Mouse (Mus musculus) embryonic facial prominence, embryonic 14.5 days (tissue): ENCODE measurements around the gene Vps51. TPM values are rescaled to one million over a fixed set of nuclear protein-coding genes. Genes with fewer than 3 reads are reported as not detected.
A peak's percentile ranks its signal among the peaks of the same experiment; 100 is the strongest.

ENCODE experiments used
- ATAC-seq: fragments of 200-750 bp; cut with Nextera tagmentation; 2 replicates; pipeline ENCODE4 v1.8.0; 2017; ENCODE audit warnings: low read depth, moderate number of reproducible peaks, moderate TSS enrichment
- DNase-seq: peaks from one replicate; pipeline ENCODE4 v3.0.0-alpha.2; 2015; ENCODE audit warnings: low spot score
- H3K27ac ChIP-seq: fragments of 300-500 bp; sonication (generic); replicated peaks from 2 replicates; pipeline ENCODE4 v1.5.1; 2014; ENCODE audit warnings: low read depth, mild to moderate bottlenecking, low read length, moderate library complexity
- H3K27me3 ChIP-seq: fragments of 300-500 bp; sonication (generic); replicated peaks from 2 replicates; pipeline ENCODE4 v1.6.1; 2014; ENCODE audit warnings: low read length; ENCODE audit not compliant: control insufficient read depth, insufficient read depth
- H3K36me3 ChIP-seq: fragments of 300-500 bp; sonication (generic); 2 replicates; pipeline ENCODE4 v1.6.1; 2014; ENCODE audit warnings: low read length, mixed read lengths; ENCODE audit not compliant: control insufficient read depth, insufficient read depth
- H3K4me1 ChIP-seq: fragments of 300-500 bp; sonication (generic); 2 replicates; pipeline ENCODE4 v1.6.1; 2014; ENCODE audit warnings: antibody characterized with exemption, low read length; ENCODE audit not compliant: control insufficient read depth, insufficient read depth
- H3K4me2 ChIP-seq: fragments of 300-500 bp; sonication (generic); 2 replicates; pipeline ENCODE4 v1.6.1; 2014; ENCODE audit warnings: low read depth, mild to moderate bottlenecking, low read length, moderate library complexity, mixed read lengths
- H3K4me3 ChIP-seq: fragments of 300-500 bp; sonication (generic); 2 replicates; pipeline ENCODE4 v1.5.1; 2014; ENCODE audit warnings: low read depth, mild to moderate bottlenecking, low read length
- H3K9ac ChIP-seq: fragments of 300-500 bp; sonication (generic); 2 replicates; pipeline ENCODE4 v1.6.1; 2014; ENCODE audit warnings: low read depth, mild to moderate bottlenecking, low read length, moderate library complexity, mixed read lengths
- H3K9me3 ChIP-seq: fragments of 300-500 bp; sonication (generic); 2 replicates; pipeline ENCODE4 v1.6.1; 2016; ENCODE audit warnings: low read length; ENCODE audit not compliant: control insufficient read depth
- WGBS: fragments of 180-500 bp; shearing (Covaris S2); extraction: QIAGEN DNeasy Blood & Tissue Kit; methylation state at CpG from one replicate; pipeline ENCODE4 v1.1.7; 2014; 5-methylcytosine and 5-hydroxymethylcytosine counted together
- polyA plus RNA-seq: library from polyadenylated mRNA; unstranded; fragments of >200 nt; fragmentation: Nextera tagmentation; extraction: Ambion mirVana; gene quantifications from 2 replicates; pipeline ENCODE4 v1.2.1, GENCODE M21; 2014

Vps51 gene
- polyA plus RNA-seq, result 52.0 and 66.5 TPM in 2 replicates

DNA sequence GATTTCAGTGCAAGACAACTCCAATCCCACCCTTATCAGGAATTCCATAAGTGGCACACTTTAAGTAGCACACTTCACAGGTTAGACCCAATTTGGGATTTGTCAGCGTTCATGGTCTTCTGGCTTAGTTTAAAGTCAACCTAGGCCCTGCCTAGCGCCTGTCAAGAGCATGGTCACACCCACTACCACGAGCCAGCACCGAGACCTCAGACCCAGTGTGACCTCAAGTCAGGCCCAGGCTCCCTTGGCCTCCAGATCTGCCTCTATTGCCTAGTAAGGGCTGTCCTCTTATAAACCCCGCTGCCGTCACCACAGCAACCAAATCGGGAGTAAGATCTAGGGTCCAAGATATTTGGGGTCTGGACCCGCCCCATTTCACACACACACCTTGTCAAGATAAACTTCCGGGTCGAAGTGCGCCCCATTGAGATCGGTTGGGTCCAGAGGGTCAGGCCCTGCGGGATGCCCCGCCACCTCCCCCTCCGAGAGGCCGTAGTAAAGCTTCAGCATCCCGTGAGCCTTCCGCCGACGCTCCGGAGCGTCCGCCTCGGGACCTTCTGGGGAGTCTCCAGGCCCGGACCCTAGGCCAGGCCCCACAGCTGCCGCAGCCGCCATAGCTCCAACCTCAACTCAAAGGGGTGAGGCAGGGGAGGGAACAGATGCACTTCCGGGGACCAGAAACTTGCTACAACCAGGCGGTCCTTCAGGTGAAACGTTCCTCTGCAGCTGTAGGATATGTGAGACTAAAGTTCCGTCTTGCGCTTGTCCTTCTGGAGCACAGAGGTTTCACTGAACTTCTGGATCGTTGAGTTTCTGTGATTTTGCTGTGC lies at the start of gene Vps51:
Vps51 (minus strand) TSS at position 668 of the 830 bp plus-strand sequence.
- peaks cover 7% of the 10 kb centered on the region; the same call in 1 of the 2 replicates for H3K4me1 ChIP-seq
- H3K4me2 ChIP-seq, result peak within 1 kb of the TSS; percentile 70
- peaks cover 40% of the 10 kb centered on the region for H3K36me3 ChIP-seq
- WGBS, result under 1% methylated on average over 33 of the region's 33 CpGs
- H3K4me3 ChIP-seq, result peak within 1 kb of the TSS; percentile 58
- ATAC-seq (peak; percentile 94), DNase-seq (peak; percentile 96)
- peak within 1 kb of the TSS; percentile 73 for H3K9ac ChIP-seq
- H3K9me3 ChIP-seq, result no peaks in the 10 kb centered on the region
- H3K27me3 ChIP-seq, result no peaks in the 10 kb centered on the region
- peak within 1 kb of the TSS; percentile 84 for H3K27ac ChIP-seq

- no peak overlapping the region for H3K4me2 ChIP-seq
- no peaks in the 10 kb centered on the region for H3K9me3 ChIP-seq
- H3K4me3 ChIP-seq, result no peak overlapping the region
- no peaks in the 10 kb centered on the region for H3K27me3 ChIP-seq
- peaks cover 3% of the 10 kb centered on the region for H3K4me1 ChIP-seq
- H3K9ac ChIP-seq, result no peak overlapping the region
- 29% methylated on average over 4 of the region's 4 CpGs for WGBS
- no peak for ATAC-seq
- H3K36me3 ChIP-seq, result 0 out of 2 replicates have a peak, but pooled peaks cover 5% of the 10 kb centered on the region
- H3K27ac ChIP-seq, result no peak overlapping the region
- peak; percentile 39 for DNase-seq
These were observed 49.3 kb upstream of the Vps51 start for GRCm38 (mm10) chr19:6126289-6126688.

DNA sequence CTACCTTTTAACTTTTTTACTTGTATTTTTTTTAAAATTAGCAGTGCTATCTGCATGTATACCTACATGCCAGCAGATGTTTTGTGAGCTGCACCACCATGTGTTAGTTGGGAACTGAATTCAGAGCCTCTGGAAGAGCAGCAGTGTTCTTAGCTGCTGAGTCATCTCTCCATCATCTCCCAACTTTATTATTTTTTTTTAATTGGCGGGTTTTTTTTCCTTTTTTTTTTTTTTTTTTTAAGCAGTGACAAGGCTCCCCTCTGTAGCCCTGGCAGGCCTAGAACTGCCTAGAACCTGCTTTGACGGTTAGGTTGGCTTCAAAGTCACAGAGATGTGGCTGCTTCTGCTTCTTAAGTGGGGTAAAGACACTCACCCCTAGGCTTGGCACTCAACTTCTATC lies 47.9 kb upstream of the Vps51 start:
- DNase-seq (no peak), ATAC-seq (no peak)
- Histone ChIP-seq H3K9me3 (no peaks in the 10 kb centered on the region), H3K9ac (no peak overlapping the region), H3K4me3 (no peak overlapping the region), H3K27ac (no peak overlapping the region), H3K4me2 (no peak overlapping the region), H3K4me1 (peaks cover 3% of the 10 kb centered on the region), H3K27me3 (no peaks in the 10 kb centered on the region), H3K36me3 (0 out of 2 replicates have a peak, but pooled peaks cover 8% of the 10 kb centered on the region)
- WGBS, result 70% methylated on average over 2 of the region's 2 CpGs

- peaks cover 4% of the 10 kb centered on the region for H3K4me1 ChIP-seq
- no peaks in the 10 kb centered on the region for H3K9me3 ChIP-seq
- H3K9ac ChIP-seq, result 0 out of 2 replicates have a peak overlapping the region, but pooled peaks have one; percentile 1
- H3K4me2 ChIP-seq, result no peak overlapping the region
- no peaks in the 10 kb centered on the region for H3K27me3 ChIP-seq
- no peak overlapping the region for H3K27ac ChIP-seq
- H3K4me3 ChIP-seq, result no peak overlapping the region
- WGBS, result 53% methylated on average over 8 of the region's 8 CpGs
- H3K36me3 ChIP-seq, result 0 out of 2 replicates have a peak, but pooled peaks cover 8% of the 10 kb centered on the region
- DNase-seq (peak; percentile 27), ATAC-seq (no peak)
These were observed 46.3 kb upstream of the Vps51 start for GRCm38 (mm10) chr19:6123330-6123729.

DNA sequence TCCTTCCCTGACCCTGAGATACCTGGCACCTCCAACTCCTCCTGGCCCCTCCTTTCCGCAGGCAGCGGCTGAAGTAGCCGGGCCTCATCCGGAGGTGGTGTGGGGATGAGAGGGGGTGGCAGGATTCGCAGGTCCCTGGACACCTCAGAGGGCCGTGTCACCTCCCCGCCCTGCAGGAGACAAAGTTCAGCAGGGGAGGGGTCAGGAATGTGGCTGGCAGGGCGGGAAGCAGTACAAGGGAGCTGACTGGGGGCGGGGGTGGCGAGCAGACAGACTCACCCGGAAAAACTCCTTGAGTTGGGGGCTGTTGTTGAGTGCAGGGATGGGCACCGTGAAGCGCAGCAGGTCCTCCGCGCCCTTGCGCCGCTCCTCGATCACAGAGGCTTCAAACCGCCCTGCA lies 44.7 kb upstream of the Vps51 start:
- Histone ChIP-seq H3K27me3 (no peaks in the 10 kb centered on the region), H3K9me3 (no peaks in the 10 kb centered on the region), H3K9ac (no peak overlapping the region), H3K4me1 (peaks cover 10% of the 10 kb centered on the region), H3K27ac (no peak overlapping the region), H3K4me3 (no peak overlapping the region), H3K4me2 (no peak overlapping the region), H3K36me3 (0 out of 2 replicates have a peak, but pooled peaks cover 8% of the 10 kb centered on the region)
- 25% methylated on average over 9 of the region's 19 CpGs for WGBS
- no peak for ATAC-seq
- no peak for DNase-seq

GRCm38 (mm10) chr19:6118677-6119185 lies 41.7 kb upstream of the Vps51 start:
- peak overlapping the region; percentile 84 for H3K4me2 ChIP-seq
- peak overlapping the region; percentile 75 for H3K27ac ChIP-seq
- peaks cover 12% of the 10 kb centered on the region for H3K4me1 ChIP-seq
- H3K9me3 ChIP-seq, result no peaks in the 10 kb centered on the region
- peak overlapping the region; percentile 82 for H3K9ac ChIP-seq
- peak overlapping the region; percentile 86 for H3K4me3 ChIP-seq
- WGBS, result 1% methylated on average over 8 of the region's 8 CpGs
- H3K36me3 ChIP-seq, result peaks cover 32% of the 10 kb centered on the region
- ATAC-seq (peak; percentile 24; the same call in 1 of the 2 replicates), DNase-seq (no peak)
- H3K27me3 ChIP-seq, result no peaks in the 10 kb centered on the region

DNA sequence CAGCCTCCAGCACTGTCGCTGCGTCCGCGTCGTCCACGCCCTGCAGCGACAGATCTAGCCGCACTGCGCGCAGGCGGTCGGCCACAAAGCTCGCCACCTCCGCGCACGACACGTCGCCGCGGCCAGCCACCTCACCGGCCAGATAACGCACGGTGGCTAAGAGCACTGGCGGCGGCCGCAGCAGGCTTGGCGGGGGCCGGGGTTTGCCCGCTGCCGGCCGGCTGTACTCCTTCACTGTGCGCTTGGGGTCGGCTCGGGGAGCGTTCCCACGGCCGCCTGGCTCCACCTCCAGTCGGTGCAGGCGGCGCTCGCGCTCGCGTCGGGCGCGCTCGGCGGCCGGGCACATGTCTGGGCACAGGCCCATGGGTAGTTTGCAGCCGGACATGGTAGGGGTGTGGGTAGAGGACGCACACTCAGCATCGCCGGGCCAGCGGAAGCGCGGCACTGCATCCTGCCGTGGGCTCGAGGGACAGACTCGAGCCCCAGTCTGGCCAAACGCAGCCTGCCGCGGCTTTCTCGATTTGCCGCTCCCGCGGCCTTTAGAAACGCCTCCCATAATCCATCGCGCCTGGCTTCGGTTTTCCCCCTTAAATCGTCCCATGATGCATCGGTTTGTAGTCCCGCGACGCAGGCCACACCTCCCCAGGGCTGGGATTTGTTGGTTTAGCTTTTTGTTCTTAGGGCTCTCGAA lies 41.1 kb upstream of the Vps51 start, which contains the start of gene Sac3d1:
Sac3d1 (minus strand) TSS at position 665 of the 691 bp plus-strand sequence.
- under 1% methylated on average over 44 of the region's 77 CpGs for WGBS
- H3K36me3 ChIP-seq, result peaks cover 32% of the 10 kb centered on the region

DNA sequence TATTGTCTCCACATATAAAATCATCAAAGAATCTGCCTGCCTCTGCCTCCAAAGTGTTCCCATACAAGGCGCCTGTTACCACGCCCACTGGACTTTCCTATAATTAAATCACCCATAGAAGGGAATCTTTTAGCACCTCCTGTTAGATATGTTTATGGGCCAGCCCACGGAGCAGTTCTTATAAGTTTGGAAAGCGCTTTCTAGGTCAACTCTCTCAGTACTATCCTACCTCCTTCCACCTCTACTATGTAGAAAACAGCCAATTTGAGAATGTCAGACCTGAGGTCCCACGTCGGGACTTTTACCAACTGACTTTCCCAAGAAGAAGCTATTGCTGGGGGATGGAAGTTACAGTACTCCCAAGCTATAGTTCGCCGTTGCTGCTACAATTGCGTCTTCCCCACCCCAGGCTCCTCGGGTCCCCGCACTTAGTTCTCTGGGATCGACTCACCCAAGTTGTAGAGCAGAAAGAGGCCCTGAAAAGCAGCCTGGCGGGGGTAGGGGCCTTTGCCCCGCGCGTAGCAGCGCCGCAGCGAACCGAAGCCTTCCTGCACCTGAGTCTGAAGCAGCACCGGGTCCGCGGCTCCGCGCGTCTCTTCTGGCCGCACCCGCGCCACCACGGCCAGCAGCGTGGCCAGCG lies 40.4 kb upstream of the Vps51 start:
- WGBS, result 6% methylated on average over 22 of the region's 32 CpGs
- Histone ChIP-seq H3K4me3 (peak overlapping the region; percentile 86), H3K4me1 (peaks cover 12% of the 10 kb centered on the region), H3K27me3 (no peaks in the 10 kb centered on the region), H3K4me2 (peak overlapping the region; percentile 84), H3K9me3 (no peaks in the 10 kb centered on the region), H3K27ac (peak overlapping the region; percentile 93), H3K36me3 (peaks cover 32% of the 10 kb centered on the region), H3K9ac (peak overlapping the region; percentile 82)
- DNase-seq, result no peak
- no peak for ATAC-seq

More for the DNA sequence above, 41.1 kb upstream of the Vps51 start, which contains the start of gene Sac3d1:
- H3K9ac ChIP-seq, result peak within 1 kb of the TSS; percentile 82
- H3K4me1 ChIP-seq, result peaks cover 12% of the 10 kb centered on the region
- H3K4me3 ChIP-seq, result peak within 1 kb of the TSS; percentile 86
- peak within 1 kb of the TSS; percentile 84 for H3K4me2 ChIP-seq
- ATAC-seq (peak; percentile 89), DNase-seq (peak; percentile 98)
- H3K27ac ChIP-seq, result peak within 1 kb of the TSS; percentile 93
- no peaks in the 10 kb centered on the region for H3K9me3 ChIP-seq
- H3K27me3 ChIP-seq, result no peaks in the 10 kb centered on the region
